Mouse (Mus musculus) ES-Bruce4 (cell line): ENCODE results near the gene Olfr1274-ps.

Experiments used
- CTCF ChIP-seq: IDR thresholded peaks from one replicate; pipeline ENCODE4 v1.8.1; 2011; ENCODE audit warnings: low read depth, low read length
- POLR2A ChIP-seq: IDR thresholded peaks from one replicate; pipeline ENCODE4 v1.8.1; 2011; ENCODE audit warnings: low read length; ENCODE audit not compliant: insufficient read depth

DNA sequence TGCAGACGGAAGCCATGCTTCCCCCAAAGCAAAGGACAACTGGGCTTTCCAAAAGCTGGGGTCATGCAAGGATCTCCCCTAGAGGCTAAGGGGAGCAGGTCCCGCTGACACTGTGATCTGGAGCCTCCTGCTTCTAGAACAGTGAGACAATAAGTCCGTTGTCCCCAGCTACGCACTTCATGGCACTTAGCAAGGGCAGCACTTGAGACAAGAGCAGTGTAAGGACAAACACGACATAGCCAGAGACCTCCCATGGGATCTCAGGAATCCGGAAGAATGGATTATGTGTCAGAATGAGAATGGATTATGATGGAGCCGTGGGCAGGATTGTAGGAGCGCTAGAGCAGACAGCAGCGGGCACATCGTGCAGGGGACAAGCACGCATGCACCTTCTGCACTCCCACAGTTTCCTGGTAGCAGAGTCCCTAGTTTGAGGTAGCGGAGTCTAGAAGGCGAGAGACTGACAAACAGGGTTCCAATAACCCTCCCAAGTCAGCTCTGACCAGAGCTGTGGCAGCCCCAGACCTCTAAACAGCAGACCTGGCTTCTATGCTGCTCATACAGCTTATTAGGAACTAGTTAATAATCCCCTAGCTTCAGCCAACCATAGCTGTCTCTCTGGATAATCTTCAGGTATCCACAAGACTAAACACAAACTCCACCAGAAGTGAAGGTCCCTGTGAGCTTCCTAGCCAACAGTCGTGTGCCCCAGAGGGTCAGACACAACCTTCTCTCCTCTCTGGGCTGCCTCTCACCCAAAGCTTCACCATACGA lies 50.7 kb downstream of the Olfr1274-ps start:
- TF ChIP-seq CTCF (no peak), POLR2A (no peak)
